Mouse (Mus musculus) embryonic facial prominence, embryonic 13.5 days (tissue): ENCODE measurements around the gene Agpat2. TPM values are rescaled to one million over a fixed set of nuclear protein-coding genes. Genes with fewer than 3 reads are reported as not detected.
A peak's percentile ranks its signal among the peaks of the same experiment; 100 is the strongest.

ENCODE experiments used
- ATAC-seq: fragments of 200-750 bp; cut with Nextera tagmentation; 2 replicates; pipeline ENCODE4 v1.8.0; 2017; ENCODE audit warnings: low read depth; ENCODE audit not compliant: insufficient number of reproducible peaks, insufficient read depth, low FRiP score, low TSS enrichment
- H3K27ac ChIP-seq: fragments of 300-500 bp; sonication (generic); 2 replicates; pipeline ENCODE4 v1.5.1; 2015; ENCODE audit warnings: moderate library complexity, mild to moderate bottlenecking, inconsistent platforms
- H3K27me3 ChIP-seq: fragments of 300-500 bp; sonication (generic); 2 replicates; pipeline ENCODE4 v1.6.1; 2015; ENCODE audit warnings: mild to moderate bottlenecking, inconsistent platforms
- H3K36me3 ChIP-seq: fragments of 300-500 bp; sonication (generic); 2 replicates; pipeline ENCODE4 v1.6.1; 2015; ENCODE audit warnings: mild to moderate bottlenecking, inconsistent platforms
- H3K4me1 ChIP-seq: fragments of 300-500 bp; sonication (generic); 2 replicates; pipeline ENCODE4 v1.6.1; 2015; ENCODE audit warnings: inconsistent platforms
- H3K4me2 ChIP-seq: fragments of 300-500 bp; sonication (generic); 2 replicates; pipeline ENCODE4 v1.6.1; 2015; ENCODE audit warnings: moderate library complexity, mild to moderate bottlenecking, inconsistent platforms
- H3K4me3 ChIP-seq: fragments of 300-500 bp; sonication (generic); 2 replicates; pipeline ENCODE4 v1.5.1; 2015; ENCODE audit warnings: mild to moderate bottlenecking, inconsistent platforms
- H3K9ac ChIP-seq: fragments of 300-500 bp; sonication (generic); 2 replicates; pipeline ENCODE4 v1.6.1; 2015; ENCODE audit warnings: mild to moderate bottlenecking, inconsistent platforms
- H3K9me3 ChIP-seq: fragments of 300-500 bp; sonication (generic); 2 replicates; pipeline ENCODE4 v1.6.1; 2016; ENCODE audit warnings: inconsistent platforms
- WGBS: fragments of 180-500 bp; shearing (Covaris S2); methylation state at CpG from one replicate; pipeline ENCODE4 v1.1.7; 2015; ENCODE audit warnings: mixed read lengths; 5-methylcytosine and 5-hydroxymethylcytosine counted together
- polyA plus RNA-seq: library from polyadenylated mRNA; unstranded; fragments of >200 nt; fragmentation: Nextera tagmentation; extraction: Ambion mirVana; gene quantifications from 2 replicates; pipeline ENCODE4 v1.2.1, GENCODE M21; 2015

Gene Agpat2
- polyA plus RNA-seq, 1 experiment from 2014 or later: 25.2 TPM

- H3K36me3 ChIP-seq: no peaks in the 10 kb centered on the region
- H3K4me1 ChIP-seq: peaks cover 13% of the 10 kb centered on the region; the same call in 1 of the 2 replicates
- 74% methylated on average over 5 of the region's 5 CpGs for WGBS
- no peak for ATAC-seq
- H3K9me3 ChIP-seq: no peaks in the 10 kb centered on the region
- no peak overlapping the region for H3K4me3 ChIP-seq
- H3K27me3 ChIP-seq: no peaks in the 10 kb centered on the region
- 0 out of 2 replicates have a peak overlapping the region, but pooled peaks have one; percentile 21 for H3K9ac ChIP-seq
- no peak overlapping the region for H3K4me2 ChIP-seq
- H3K27ac ChIP-seq: peak overlapping the region; percentile 22; the same call in 1 of the 2 replicates
Observed at GRCm38 (mm10) chr2:26571826-26572225, 32.4 kb downstream of the Agpat2 start.

- ATAC-seq: no peak
- Histone ChIP-seq H3K36me3 (no peaks in the 10 kb centered on the region), H3K9me3 (no peaks in the 10 kb centered on the region), H3K4me1 (peaks cover 13% of the 10 kb centered on the region; the same call in 1 of the 2 replicates), H3K27ac (peak overlapping the region; percentile 39; the same call in 1 of the 2 replicates), H3K4me3 (no peak overlapping the region), H3K4me2 (no peak overlapping the region), H3K27me3 (no peaks in the 10 kb centered on the region), H3K9ac (0 out of 2 replicates have a peak overlapping the region, but pooled peaks have one; percentile 21)
- 78% methylated on average over 9 of the region's 9 CpGs for WGBS
Observed at GRCm38 (mm10) chr2:26571400-26571799, 32.8 kb downstream of the Agpat2 start.

- Histone ChIP-seq H3K27ac (no peak overlapping the region), H3K9ac (no peak overlapping the region), H3K4me3 (no peak overlapping the region), H3K36me3 (no peaks in the 10 kb centered on the region), H3K4me1 (peaks cover 13% of the 10 kb centered on the region; the same call in 1 of the 2 replicates), H3K27me3 (no peaks in the 10 kb centered on the region), H3K9me3 (no peaks in the 10 kb centered on the region), H3K4me2 (no peak overlapping the region)
- 9% methylated on average over 3 of the region's 3 CpGs for WGBS
- no peak for ATAC-seq
Observed at GRCm38 (mm10) chr2:26570034-26570433, 34.2 kb downstream of the Agpat2 start.

- no peak for ATAC-seq
- H3K27me3 ChIP-seq: no peaks in the 10 kb centered on the region
- no peak overlapping the region for H3K27ac ChIP-seq
- H3K36me3 ChIP-seq: no peaks in the 10 kb centered on the region
- no peak overlapping the region for H3K4me3 ChIP-seq
- no peak overlapping the region for H3K9ac ChIP-seq
- no peaks in the 10 kb centered on the region; the same call in 1 of the 2 replicates for H3K9me3 ChIP-seq
- peaks cover 3% of the 10 kb centered on the region for H3K4me1 ChIP-seq
- no peak overlapping the region for H3K4me2 ChIP-seq
- WGBS: 15% methylated on average over 4 of the region's 4 CpGs
Observed at GRCm38 (mm10) chr2:26566221-26566620, 38.0 kb downstream of the Agpat2 start.

- 46% methylated on average over 6 of the region's 6 CpGs for WGBS
- H3K9me3 ChIP-seq: no peaks in the 10 kb centered on the region; the same call in 1 of the 2 replicates
- no peak overlapping the region for H3K27ac ChIP-seq
- H3K4me1 ChIP-seq: peaks cover 4% of the 10 kb centered on the region
- ATAC-seq: peak; percentile 49; the same call in 1 of the 2 replicates
- H3K27me3 ChIP-seq: no peaks in the 10 kb centered on the region
- no peak overlapping the region for H3K9ac ChIP-seq
- no peaks in the 10 kb centered on the region for H3K36me3 ChIP-seq
- no peak overlapping the region for H3K4me2 ChIP-seq
- H3K4me3 ChIP-seq: no peak overlapping the region
Observed at GRCm38 (mm10) chr2:26561351-26562016, 42.7 kb downstream of the Agpat2 start.

GRCm38 (mm10) chr2:26560506-26560905 lies 43.7 kb downstream of the Agpat2 start:
- H3K4me2 ChIP-seq: no peak overlapping the region
- no peak overlapping the region for H3K27ac ChIP-seq
- WGBS: 80% methylated on average over 5 of the region's 5 CpGs
- H3K9ac ChIP-seq: no peak overlapping the region
- no peaks in the 10 kb centered on the region; the same call in 1 of the 2 replicates for H3K9me3 ChIP-seq
- H3K4me3 ChIP-seq: no peak overlapping the region
- no peaks in the 10 kb centered on the region for H3K36me3 ChIP-seq
- no peak for ATAC-seq
- peaks cover 4% of the 10 kb centered on the region for H3K4me1 ChIP-seq
- H3K27me3 ChIP-seq: no peaks in the 10 kb centered on the region

- H3K27me3 ChIP-seq: no peaks in the 10 kb centered on the region
- H3K9ac ChIP-seq: no peak overlapping the region
- peaks cover 22% of the 10 kb centered on the region for H3K4me1 ChIP-seq
- 51% methylated on average over 4 of the region's 4 CpGs for WGBS
- H3K27ac ChIP-seq: no peak overlapping the region
- H3K36me3 ChIP-seq: no peaks in the 10 kb centered on the region
- no peak overlapping the region for H3K4me3 ChIP-seq
- ATAC-seq: no peak
- H3K9me3 ChIP-seq: no peaks in the 10 kb centered on the region
- no peak overlapping the region for H3K4me2 ChIP-seq
Observed at GRCm38 (mm10) chr2:26556535-26556993, 47.7 kb downstream of the Agpat2 start.

- H3K36me3 ChIP-seq: no peaks in the 10 kb centered on the region
- 85% methylated on average over 4 of the region's 4 CpGs for WGBS
Observed at GRCm38 (mm10) chr2:26555076-26555475, 49.1 kb downstream of the Agpat2 start.

GRCm38 (mm10) chr2:26553904-26554303 lies 50.3 kb downstream of the Agpat2 start:
- Histone ChIP-seq H3K36me3 (no peaks in the 10 kb centered on the region), H3K27ac (no peak overlapping the region; the same call in 1 of the 2 replicates), H3K9ac (no peak overlapping the region), H3K27me3 (no peaks in the 10 kb centered on the region), H3K4me1 (peaks cover 41% of the 10 kb centered on the region), H3K4me3 (no peak overlapping the region), H3K4me2 (no peak overlapping the region), H3K9me3 (no peaks in the 10 kb centered on the region)
- no peak for ATAC-seq
- WGBS: 70% methylated on average over 9 of the region's 9 CpGs

More at GRCm38 (mm10) chr2:26555076-26555475, 49.1 kb downstream of the Agpat2 start:
- Histone ChIP-seq H3K4me2 (no peak overlapping the region), H3K27me3 (no peaks in the 10 kb centered on the region), H3K9me3 (no peaks in the 10 kb centered on the region), H3K27ac (no peak overlapping the region), H3K9ac (no peak overlapping the region), H3K4me3 (no peak overlapping the region), H3K4me1 (peaks cover 36% of the 10 kb centered on the region)
- no peak for ATAC-seq

GRCm38 (mm10) chr2:26552066-26552465 lies 52.2 kb downstream of the Agpat2 start:
- ATAC-seq: no peak
- H3K9ac ChIP-seq: no peak overlapping the region
- H3K4me1 ChIP-seq: peaks cover 51% of the 10 kb centered on the region
- H3K36me3 ChIP-seq: no peaks in the 10 kb centered on the region
- peak overlapping the region; percentile 73 for H3K27ac ChIP-seq
- H3K27me3 ChIP-seq: no peaks in the 10 kb centered on the region
- 73% methylated on average over 2 of the region's 2 CpGs for whole genome bisulfite sequencing
- no peak overlapping the region for H3K4me2 ChIP-seq
- H3K4me3 ChIP-seq: no peak overlapping the region
- no peaks in the 10 kb centered on the region for H3K9me3 ChIP-seq

GRCm38 (mm10) chr2:26551446-26551845 lies 52.8 kb downstream of the Agpat2 start:
- ATAC-seq: no peak
- Histone ChIP-seq H3K4me3 (no peak overlapping the region), H3K9me3 (no peaks in the 10 kb centered on the region), H3K4me1 (peaks cover 47% of the 10 kb centered on the region), H3K27ac (peak overlapping the region; percentile 73), H3K9ac (no peak overlapping the region), H3K36me3 (no peaks in the 10 kb centered on the region), H3K27me3 (no peaks in the 10 kb centered on the region), H3K4me2 (no peak overlapping the region)
- WGBS: 53% methylated on average over 8 of the region's 8 CpGs

GRCm38 (mm10) chr2:26550777-26551176 lies 53.4 kb downstream of the Agpat2 start:
- Histone ChIP-seq H3K4me2 (no peak overlapping the region), H3K4me3 (no peak overlapping the region), H3K4me1 (peaks cover 47% of the 10 kb centered on the region), H3K9me3 (no peaks in the 10 kb centered on the region), H3K27ac (peak overlapping the region; percentile 73), H3K36me3 (no peaks in the 10 kb centered on the region), H3K27me3 (no peaks in the 10 kb centered on the region), H3K9ac (no peak overlapping the region)
- WGBS: 68% methylated on average over 3 of the region's 3 CpGs
- ATAC-seq: no peak
